Mouse (Mus musculus) midbrain, embryonic 11.5 days (tissue): ENCODE results near the gene Rpl32. TPM values are rescaled to one million over a fixed set of nuclear protein-coding genes. Genes with fewer than 3 reads are reported as not detected.

Experiments
- ATAC-seq: fragments of 200-750 bp; cut with Nextera tagmentation; 2 replicates; pipeline ENCODE4 v1.8.0; 2017; ENCODE audit warnings: moderate TSS enrichment, moderate library complexity; ENCODE audit not compliant: low FRiP score
- DNase-seq: peaks from one replicate; pipeline ENCODE4 v3.0.0; 2015; ENCODE audit warnings: low spot score; ENCODE audit errors: missing footprints
- H3K27ac ChIP-seq: fragments of 300-500 bp; sonication (generic); 2 replicates; pipeline ENCODE4 v1.5.1; 2014; ENCODE audit warnings: low read depth, low read length
- H3K27me3 ChIP-seq: fragments of 300-500 bp; sonication (generic); 2 replicates; pipeline ENCODE4 v1.6.1; 2014; ENCODE audit warnings: mild to moderate bottlenecking, low read length, moderate library complexity, mixed read lengths; ENCODE audit not compliant: control insufficient read depth, insufficient read depth
- H3K36me3 ChIP-seq: fragments of 300-500 bp; sonication (generic); 2 replicates; pipeline ENCODE4 v1.6.1; 2014; ENCODE audit warnings: mild to moderate bottlenecking, low read length, moderate library complexity, mixed read lengths; ENCODE audit not compliant: control insufficient read depth, insufficient read depth
- H3K4me1 ChIP-seq: fragments of 300-500 bp; sonication (generic); 2 replicates; pipeline ENCODE4 v1.6.1; 2014; ENCODE audit warnings: low read length; ENCODE audit not compliant: control insufficient read depth, insufficient read depth
- H3K4me2 ChIP-seq: fragments of 300-500 bp; sonication (generic); 2 replicates; pipeline ENCODE4 v1.6.1; 2014; ENCODE audit warnings: mild to moderate bottlenecking, moderate library complexity
- H3K4me3 ChIP-seq: fragments of 300-500 bp; sonication (generic); 2 replicates; pipeline ENCODE4 v1.5.1; 2014; ENCODE audit warnings: low read depth, low read length
- H3K9ac ChIP-seq: fragments of 300-500 bp; sonication (generic); 2 replicates; pipeline ENCODE4 v1.6.1; 2014; ENCODE audit warnings: low read length
- H3K9me3 ChIP-seq: fragments of 300-500 bp; sonication (generic); 2 replicates; pipeline ENCODE4 v1.6.1; 2016; ENCODE audit warnings: low read length; ENCODE audit not compliant: control insufficient read depth
- WGBS: fragments of 180-500 bp; shearing (Covaris S2); extraction: QIAGEN DNeasy Blood & Tissue Kit; methylation state at CpG from one replicate; pipeline ENCODE4 v1.1.7; 2014; 5-methylcytosine and 5-hydroxymethylcytosine counted together
- polyA plus RNA-seq: library from polyadenylated mRNA; unstranded; fragments of >200 nt; fragmentation: Nextera tagmentation; extraction: Ambion mirVana; gene quantifications from 2 replicates; pipeline ENCODE4 v1.2.1, GENCODE M21; 2014

The Rpl32 gene
- polyA plus RNA-seq, result 1,817 and 1,848 TPM in 2 replicates

- H3K4me1 ChIP-seq, result peaks cover 15% of the 10 kb centered on the region
- peak within 1 kb of the TSS; percentile 91 for H3K27ac ChIP-seq
- under 1% methylated on average over 47 of the region's 47 CpGs for WGBS
- ATAC-seq (peak; percentile 84), DNase-seq (peak; percentile 99)
- no peaks in the 10 kb centered on the region for H3K9me3 ChIP-seq
- peak within 1 kb of the TSS; percentile 100 for H3K9ac ChIP-seq
- H3K4me2 ChIP-seq, result peak within 1 kb of the TSS; percentile 88
- no peaks in the 10 kb centered on the region for H3K27me3 ChIP-seq
- peaks cover 22% of the 10 kb centered on the region; the same call in 1 of the 2 replicates for H3K36me3 ChIP-seq
- H3K4me3 ChIP-seq, result peak within 1 kb of the TSS; percentile 100
Observed at GRCm38 (mm10) chr6:115808488-115809231, at the start of gene Rpl32. TSS of gene Rpl32 (minus strand) at chr6:115808747.

DNA sequence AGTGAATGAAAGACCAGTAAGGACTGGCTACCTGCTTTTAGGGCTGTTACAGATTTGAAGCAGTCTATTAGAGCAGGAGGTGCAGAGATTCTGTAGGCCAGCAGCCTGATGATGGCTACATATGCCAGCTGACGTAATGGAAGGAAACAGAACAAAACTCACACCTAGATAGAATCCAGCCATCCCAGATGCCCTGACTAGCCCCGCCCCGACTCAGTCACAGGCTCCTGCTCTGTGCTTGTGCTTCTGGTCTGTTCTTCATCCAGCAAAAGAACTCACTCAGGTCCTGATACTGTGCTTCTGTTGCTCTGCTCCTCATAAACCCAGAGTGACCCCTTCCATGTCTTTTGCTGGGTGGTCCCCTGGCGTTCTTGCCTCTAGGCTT lies 47.8 kb upstream of the Rpl32 start:
- H3K9ac ChIP-seq, result no peak overlapping the region
- peaks cover 8% of the 10 kb centered on the region for H3K4me1 ChIP-seq
- ATAC-seq (no peak), DNase-seq (no peak)
- no peak overlapping the region for H3K4me2 ChIP-seq
- WGBS, result 91% methylated on average over 4 of the region's 4 CpGs
- no peak overlapping the region for H3K27ac ChIP-seq
- no peaks in the 10 kb centered on the region for H3K36me3 ChIP-seq
- no peak overlapping the region for H3K4me3 ChIP-seq
- H3K9me3 ChIP-seq, result no peaks in the 10 kb centered on the region
- no peaks in the 10 kb centered on the region for H3K27me3 ChIP-seq

- H3K4me1 ChIP-seq, result peaks cover 8% of the 10 kb centered on the region
- H3K27ac ChIP-seq, result no peak overlapping the region
- H3K36me3 ChIP-seq, result no peaks in the 10 kb centered on the region
- no peak overlapping the region for H3K4me2 ChIP-seq
- H3K9ac ChIP-seq, result no peak overlapping the region
- no peak overlapping the region for H3K4me3 ChIP-seq
- H3K9me3 ChIP-seq, result no peaks in the 10 kb centered on the region
- WGBS, result 86% methylated on average over 3 of the region's 3 CpGs
- H3K27me3 ChIP-seq, result no peaks in the 10 kb centered on the region
- ATAC-seq, result no peak
- DNase-seq, result no peak
Observed at GRCm38 (mm10) chr6:115855733-115856360, 47.3 kb upstream of the Rpl32 start.

GRCm38 (mm10) chr6:115854432-115854831 lies 45.9 kb upstream of the Rpl32 start:
- H3K27ac ChIP-seq, result no peak overlapping the region
- no peaks in the 10 kb centered on the region for H3K27me3 ChIP-seq
- ATAC-seq (no peak), DNase-seq (no peak)
- H3K4me1 ChIP-seq, result peaks cover 8% of the 10 kb centered on the region
- H3K9ac ChIP-seq, result no peak overlapping the region
- H3K9me3 ChIP-seq, result no peaks in the 10 kb centered on the region
- WGBS, result 71% methylated on average over 2 of the region's 2 CpGs
- no peak overlapping the region for H3K4me2 ChIP-seq
- no peak overlapping the region for H3K4me3 ChIP-seq
- no peaks in the 10 kb centered on the region for H3K36me3 ChIP-seq

DNA sequence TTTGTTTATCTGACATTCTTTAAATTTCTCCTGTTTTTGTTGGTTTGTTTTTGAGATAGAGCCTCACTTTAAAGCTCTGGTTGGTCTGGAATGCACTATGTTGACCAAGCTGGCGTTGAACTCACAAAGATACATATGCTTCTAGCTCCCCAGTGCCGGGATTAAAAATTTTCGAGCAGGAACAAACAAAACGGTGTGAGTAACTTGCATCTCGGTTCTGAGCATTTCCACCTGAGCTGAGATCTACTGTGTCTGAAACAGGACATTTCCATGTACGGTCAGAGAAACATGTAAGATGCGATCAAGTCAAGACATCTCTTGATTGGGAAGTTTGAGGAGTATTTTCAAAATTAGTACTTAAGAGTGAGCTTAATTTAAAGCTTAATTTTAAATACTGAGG lies 45.4 kb upstream of the Rpl32 start:
- Histone ChIP-seq H3K9me3 (no peaks in the 10 kb centered on the region), H3K27me3 (no peaks in the 10 kb centered on the region), H3K4me1 (peaks cover 8% of the 10 kb centered on the region), H3K4me2 (peak overlapping the region; percentile 52), H3K4me3 (peak overlapping the region; percentile 59), H3K9ac (peak overlapping the region; percentile 74), H3K36me3 (no peaks in the 10 kb centered on the region; the same call in 1 of the 2 replicates), H3K27ac (peak overlapping the region; percentile 88)
- ATAC-seq (no peak), DNase-seq (no peak)
- WGBS, result 46% methylated on average over 7 of the region's 7 CpGs

GRCm38 (mm10) chr6:115853091-115853813 lies 44.7 kb upstream of the Rpl32 start, which contains the start of the genes Mbd4 and Ift122:
TSS of gene Mbd4 (minus strand) at chr6:115853371.
TSS of gene Ift122 (plus strand) at chr6:115853470.
- Histone ChIP-seq H3K27ac (peak within 1 kb of the TSS; percentile 88), H3K9ac (peak within 1 kb of the TSS; percentile 74), H3K4me3 (peak within 1 kb of the TSS; percentile 59), H3K27me3 (no peaks in the 10 kb centered on the region), H3K4me1 (peaks cover 8% of the 10 kb centered on the region), H3K36me3 (peaks cover 3% of the 10 kb centered on the region; the same call in 1 of the 2 replicates), H3K4me2 (peak within 1 kb of the TSS; percentile 71), H3K9me3 (no peaks in the 10 kb centered on the region)
- ATAC-seq (peak; percentile 98), DNase-seq (peak; percentile 100)
- under 1% methylated on average over 51 of the region's 51 CpGs for WGBS

DNA sequence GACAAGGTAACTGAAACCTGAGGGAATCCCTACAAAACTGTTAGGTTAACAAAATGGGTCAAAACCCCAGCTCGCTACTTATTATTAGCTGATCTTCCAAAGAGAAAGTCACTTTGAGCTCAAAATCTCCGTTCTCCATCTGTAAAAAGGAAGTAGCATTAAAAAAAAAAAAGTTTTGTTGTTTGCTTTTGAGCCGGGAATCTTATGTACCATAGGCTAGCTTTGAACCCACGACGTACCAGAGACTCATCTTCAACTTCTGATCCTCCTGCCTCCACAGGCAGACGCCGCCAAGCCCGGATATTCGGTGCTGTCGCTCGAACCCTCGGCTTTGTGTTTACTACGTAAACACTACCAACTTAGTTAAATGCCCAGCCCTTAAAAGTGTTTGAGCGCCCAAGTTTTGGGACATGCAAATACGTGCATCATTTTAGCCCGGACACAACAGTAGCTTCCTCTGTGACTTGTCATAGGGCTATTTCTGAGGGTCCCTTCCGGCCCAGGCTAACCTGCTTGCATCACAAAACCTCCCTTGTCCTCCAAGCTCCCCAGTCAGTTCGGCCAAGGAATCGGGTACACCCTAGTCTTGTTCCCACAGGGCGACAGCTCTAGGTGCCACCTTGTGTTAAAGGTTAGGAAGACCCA lies 44.0 kb upstream of the Rpl32 start:
- WGBS, result 5% methylated on average over 20 of the region's 20 CpGs
- no peak for DNase-seq

GRCm38 (mm10) chr6:115848598-115849304 lies 40.2 kb upstream of the Rpl32 start:
- H3K9me3 ChIP-seq, result no peaks in the 10 kb centered on the region
- ATAC-seq (no peak), DNase-seq (no peak)
- H3K9ac ChIP-seq, result no peak overlapping the region
- H3K27me3 ChIP-seq, result no peaks in the 10 kb centered on the region
- peaks cover 8% of the 10 kb centered on the region for H3K4me1 ChIP-seq
- H3K4me2 ChIP-seq, result no peak overlapping the region
- peaks cover 13% of the 10 kb centered on the region; the same call in 1 of the 2 replicates for H3K36me3 ChIP-seq
- H3K27ac ChIP-seq, result no peak overlapping the region
- WGBS, result 95% methylated on average over 10 of the region's 10 CpGs
- no peak overlapping the region for H3K4me3 ChIP-seq

More for the DNA sequence above, 44.0 kb upstream of the Rpl32 start:
- H3K4me1 ChIP-seq, result peaks cover 8% of the 10 kb centered on the region
- peak overlapping the region; percentile 59 for H3K4me3 ChIP-seq
- H3K4me2 ChIP-seq, result peak overlapping the region; percentile 71
- H3K36me3 ChIP-seq, result peaks cover 5% of the 10 kb centered on the region; the same call in 1 of the 2 replicates
- H3K9ac ChIP-seq, result peak overlapping the region; percentile 74
- no peak for ATAC-seq
- no peaks in the 10 kb centered on the region for H3K9me3 ChIP-seq
- peak overlapping the region; percentile 78 for H3K27ac ChIP-seq
- no peaks in the 10 kb centered on the region for H3K27me3 ChIP-seq
